Mouse (Mus musculus) naive thymus-derived CD4-positive, alpha-beta T cell, adult 5 months (primary cell): ENCODE measurements around the gene Rnf31. TPM values are rescaled to one million over a fixed set of nuclear protein-coding genes. Genes with fewer than 3 reads are reported as not detected.

Experiments
- polyA plus RNA-seq: library from polyadenylated mRNA; unstranded; fragments of 100-300 nt; shearing (Covaris generic); gene quantifications from one replicate; pipeline ENCODE4 v1.2.1, GENCODE M21; 2017

Gene Rnf31
- 45.9 TPM for polyA plus RNA-seq

DNA sequence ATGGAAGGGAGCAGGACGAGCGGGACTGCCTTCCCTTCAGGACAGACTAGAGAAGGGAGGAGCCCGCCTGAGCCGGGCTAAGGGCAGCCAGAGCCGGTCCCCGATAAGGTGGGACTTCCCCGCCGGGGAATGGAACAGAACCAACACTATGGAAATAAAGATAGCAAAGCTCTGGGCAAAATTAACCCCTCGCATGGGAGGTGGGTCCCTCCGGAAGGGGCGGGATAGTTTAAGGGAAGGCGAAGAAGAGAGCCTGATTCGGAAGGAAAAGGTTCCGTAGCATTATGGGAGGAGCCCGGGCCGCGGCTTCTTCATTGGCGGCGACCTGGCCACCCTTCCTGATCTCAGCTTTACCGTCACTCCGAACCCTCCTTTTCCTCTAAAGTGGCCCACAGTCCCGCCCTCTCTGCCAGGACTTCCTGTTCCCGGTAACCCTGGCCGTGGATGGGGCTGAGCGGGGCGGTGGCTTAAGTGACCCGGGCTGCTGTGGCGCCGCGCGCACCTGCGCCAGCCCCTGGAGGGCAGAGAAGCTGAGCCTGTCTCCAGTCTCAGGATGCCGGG is at the start of gene Rnf31:
Gene Rnf31 (plus strand): TSS at position 378 of the 561 bp plus-strand sequence.

DNA sequence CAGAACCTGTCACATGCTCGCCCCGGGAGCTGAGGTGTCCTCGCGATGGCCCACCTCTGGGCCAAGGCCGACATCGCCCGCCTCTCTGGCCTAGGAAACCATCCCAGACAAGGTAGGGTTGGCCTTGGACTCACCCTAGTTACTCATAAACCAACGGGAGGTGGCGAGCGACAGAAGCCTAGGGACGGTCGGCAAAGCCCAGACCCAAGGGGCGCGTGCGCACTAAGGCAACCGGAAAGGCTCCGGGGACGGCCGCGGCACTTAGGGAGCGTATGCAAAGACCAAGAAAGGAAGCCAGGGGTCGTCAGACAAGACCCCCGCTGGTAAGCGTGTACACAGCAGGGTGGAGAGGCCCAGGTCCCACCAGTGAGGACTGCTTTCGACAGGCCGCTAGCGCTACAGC is 31.7 kb upstream of the Rnf31 start, which contains the start of gene Dcaf11:
Gene Dcaf11 (plus strand): TSS at position 208 of the 403 bp plus-strand sequence.

DNA sequence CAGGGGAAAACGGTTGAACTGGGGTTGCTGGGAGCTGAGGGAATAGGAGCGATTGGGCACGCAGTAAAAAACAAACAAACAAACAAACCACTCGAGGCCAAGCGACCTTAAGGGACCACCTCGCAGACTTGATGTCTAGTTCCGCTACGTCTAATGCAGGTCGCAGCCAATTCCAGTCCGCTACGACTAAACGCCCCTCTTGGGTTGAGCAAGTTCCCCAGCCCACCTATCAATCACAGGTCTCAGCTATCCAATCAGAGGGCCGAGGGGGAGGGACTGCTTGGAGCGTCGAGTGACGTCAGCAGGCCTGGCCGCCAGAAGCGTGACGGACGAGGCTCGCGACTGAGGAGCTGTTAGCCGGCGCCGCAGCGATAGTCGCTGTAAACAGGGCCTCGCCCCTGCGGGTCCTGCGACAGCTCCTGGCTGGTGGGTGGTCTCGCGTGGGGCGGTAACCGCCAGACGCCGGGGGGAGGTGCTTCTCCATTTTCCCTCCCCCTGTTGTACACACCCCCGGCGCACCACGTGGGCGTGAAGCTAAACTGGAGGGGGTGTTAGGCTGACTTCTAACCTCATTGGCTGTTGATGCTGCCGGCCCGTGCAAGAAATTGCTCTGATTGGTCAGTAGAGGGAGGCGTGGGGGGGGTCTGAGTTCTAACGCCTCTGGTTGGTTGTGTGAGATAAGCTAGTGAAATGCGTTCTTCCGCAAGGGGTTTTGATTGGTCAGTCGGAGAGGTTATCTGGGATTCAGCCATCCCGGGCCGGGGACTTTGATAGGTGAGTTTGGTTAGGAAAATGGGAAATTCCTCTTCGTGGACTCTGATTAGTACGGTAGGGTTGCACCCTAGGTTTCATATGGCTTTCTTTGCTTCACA is 31.1 kb upstream of the Rnf31 start, which contains the start of gene A730061H03Rik:
Gene A730061H03Rik (minus strand): TSS at position 205 of the 872 bp plus-strand sequence.

DNA sequence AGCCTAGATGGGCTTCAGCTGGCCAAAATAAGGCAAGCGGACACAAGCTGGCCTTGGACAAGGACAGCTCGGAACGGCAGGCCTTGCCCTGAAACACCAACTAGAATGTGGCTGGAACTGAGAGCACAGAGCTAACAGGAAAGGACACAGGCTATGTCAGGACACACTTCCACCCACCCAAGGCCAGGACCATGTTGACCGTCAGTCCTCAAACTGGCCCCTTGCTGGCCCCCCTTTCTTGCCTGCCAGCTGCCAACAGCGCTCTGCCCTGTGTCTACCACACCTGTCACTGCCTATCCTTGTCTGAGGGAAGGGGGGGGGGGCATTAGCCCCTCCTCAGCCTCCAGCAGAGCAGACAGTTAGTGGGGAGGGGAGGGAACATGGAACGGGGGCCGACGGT is 16.2 kb upstream of the Rnf31 start, which contains the start of gene Fitm1:
Gene Fitm1 (plus strand): TSS at position 316 of the 400 bp plus-strand sequence.

DNA sequence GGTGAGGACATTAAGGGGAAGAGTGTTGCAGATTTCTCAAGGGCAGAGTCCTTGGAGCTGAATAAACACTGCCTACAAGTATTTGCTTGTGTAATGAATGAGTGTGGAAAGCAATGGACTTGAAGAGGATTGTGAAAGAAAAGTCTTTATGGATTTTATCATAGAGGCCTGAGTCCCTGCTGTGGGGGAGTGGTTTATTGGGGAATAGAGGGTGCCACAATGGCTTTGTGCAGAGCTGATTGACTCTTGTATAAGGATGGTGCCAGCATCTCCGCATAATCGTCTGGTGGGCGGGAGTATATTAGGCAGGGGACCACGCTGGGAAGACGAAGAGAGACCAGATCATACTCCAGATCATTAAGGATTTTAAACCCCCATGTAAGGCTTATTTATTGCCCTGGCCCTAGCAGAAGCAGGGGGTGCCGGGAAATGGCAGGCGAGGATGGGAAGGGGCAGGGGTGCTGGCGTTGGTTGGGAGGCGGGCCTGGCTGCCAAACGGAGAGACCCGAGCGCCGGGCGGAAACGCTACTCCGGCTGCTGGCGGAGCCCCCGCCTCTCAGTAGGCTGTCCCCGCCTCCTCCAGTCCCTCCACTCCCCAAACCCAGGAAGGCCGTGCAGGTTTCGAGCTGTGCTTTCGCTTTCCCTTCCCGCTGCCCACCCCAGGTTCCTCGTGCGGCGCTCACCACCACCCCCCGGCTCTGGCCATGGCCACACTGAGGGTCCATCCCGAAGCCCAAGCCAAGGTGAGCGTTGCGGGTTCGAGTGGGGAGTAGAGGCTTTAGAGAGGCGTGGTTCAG is 13.4 kb upstream of the Rnf31 start, which contains the start of gene Psme1:
Gene Psme1 (plus strand): TSS at position 253 of the 797 bp plus-strand sequence.

DNA sequence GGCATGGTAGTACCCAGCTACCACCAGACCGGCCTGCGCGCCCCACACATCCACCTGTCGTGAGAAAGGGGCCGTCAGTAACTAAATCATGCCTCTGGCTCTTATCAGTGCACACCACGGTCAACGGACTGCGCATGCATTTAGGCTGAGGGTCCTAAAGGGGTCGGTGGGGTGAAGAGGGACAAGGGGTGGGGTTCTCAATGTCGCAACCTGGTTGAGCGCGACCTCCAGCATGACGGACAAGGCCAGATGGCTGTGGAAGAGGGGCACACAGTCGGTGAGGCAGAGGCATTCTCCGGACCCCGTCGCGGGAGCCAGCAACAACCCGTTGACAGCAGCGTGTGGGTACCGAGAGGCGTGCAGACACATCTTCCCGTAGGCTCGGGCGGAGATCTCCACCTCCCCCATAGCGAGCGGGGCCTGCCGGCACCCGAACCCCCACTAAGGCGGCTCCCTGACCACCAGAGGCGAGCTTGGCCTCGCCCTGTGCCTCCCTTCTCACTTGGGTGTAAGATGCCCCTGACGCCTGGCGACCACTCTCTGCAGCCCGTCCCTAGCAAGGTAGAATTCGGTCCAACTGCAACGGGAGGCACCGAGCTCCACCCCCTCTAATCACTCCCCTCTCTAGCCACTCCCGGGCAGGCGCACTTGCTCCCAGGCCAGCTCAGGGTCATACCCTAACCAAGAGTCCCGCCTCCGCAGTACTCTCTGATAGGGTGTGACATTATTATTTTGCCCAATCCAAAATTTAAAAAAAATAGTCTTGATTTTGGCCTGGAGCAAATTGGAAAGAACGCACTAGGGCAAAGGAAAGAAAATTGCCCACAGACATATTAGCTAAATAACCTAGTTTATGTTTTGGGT is 6.6 kb upstream of the Rnf31 start, which contains the start of gene Emc9:
Gene Emc9 (minus strand): TSS at position 601 of the 864 bp plus-strand sequence.

DNA sequence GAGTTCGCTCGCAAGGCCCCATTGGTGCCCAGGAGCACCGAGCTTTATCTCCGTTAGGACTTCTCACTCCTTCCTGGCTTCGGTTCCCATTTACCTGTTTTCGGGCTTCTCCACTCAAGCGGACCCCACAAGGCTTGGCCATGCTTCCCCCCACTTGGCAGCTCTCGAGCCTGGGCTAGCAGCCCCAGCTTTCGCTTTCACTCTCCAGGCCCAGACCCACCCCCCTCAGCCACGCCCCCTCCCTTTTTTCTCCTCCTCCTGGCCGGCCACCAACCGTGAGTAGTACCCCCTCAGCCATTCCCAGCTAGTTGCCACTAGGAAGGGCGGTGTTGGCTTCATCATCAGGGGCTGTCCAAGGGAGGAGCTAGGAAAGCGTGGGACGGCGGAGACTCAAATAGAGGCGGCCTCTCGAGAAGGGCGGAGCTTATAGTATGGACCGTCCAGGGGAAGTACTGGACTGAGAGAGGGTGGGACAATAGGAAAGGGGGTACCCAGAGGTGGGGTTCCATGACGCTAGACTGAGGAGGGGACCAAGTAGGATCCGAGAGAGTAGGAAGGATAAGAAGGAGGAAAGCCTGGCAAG is 669 bp upstream of the Rnf31 start, which contains the start of gene Psme2:
Gene Psme2 (minus strand): TSS at position 366 of the 583 bp plus-strand sequence.

DNA sequence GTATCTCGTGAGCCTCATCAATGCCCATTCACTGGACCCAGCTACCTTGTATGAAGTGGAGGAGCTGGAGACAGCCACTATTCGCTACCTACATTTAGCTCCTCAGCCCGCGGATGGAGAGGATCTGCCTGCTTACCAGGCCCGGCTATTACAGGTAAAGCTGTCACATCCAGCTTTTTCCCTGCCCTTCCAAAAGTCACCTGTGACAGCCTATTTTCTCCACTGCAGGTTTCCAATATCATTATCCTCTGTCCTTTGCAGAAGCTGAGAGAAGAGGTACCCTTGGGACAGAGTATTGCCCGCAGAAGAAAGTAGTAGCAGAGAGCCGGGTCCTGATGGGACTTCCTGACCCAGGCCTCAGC is 11.7 kb downstream of the Rnf31 start, which contains the start of gene Irf9:
Gene Irf9 (plus strand): TSS at position 301 of the 362 bp plus-strand sequence.

DNA sequence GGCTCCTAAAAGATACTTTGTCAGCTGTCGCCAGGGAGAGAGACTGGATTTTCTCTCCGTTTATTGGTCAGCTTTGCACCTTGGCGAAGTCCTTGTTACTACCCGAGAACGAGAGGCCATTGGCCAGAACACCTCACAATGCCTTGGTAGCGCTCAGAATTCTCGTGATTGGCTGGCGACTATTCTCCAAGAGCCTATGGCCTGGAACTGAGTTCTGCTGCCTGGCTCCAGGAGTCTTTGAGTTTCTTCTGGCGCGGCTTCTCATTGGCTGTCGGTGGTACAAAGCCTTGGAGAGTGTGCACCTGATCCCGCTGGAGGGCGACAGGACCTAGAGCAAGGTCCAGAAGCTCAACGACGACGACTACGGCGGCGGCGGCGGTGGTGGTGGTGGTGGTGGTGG is 26.3 kb downstream of the Rnf31 start, which contains the start of gene Rec8:
Gene Rec8 (plus strand): TSS at position 216 of the 400 bp plus-strand sequence.

DNA sequence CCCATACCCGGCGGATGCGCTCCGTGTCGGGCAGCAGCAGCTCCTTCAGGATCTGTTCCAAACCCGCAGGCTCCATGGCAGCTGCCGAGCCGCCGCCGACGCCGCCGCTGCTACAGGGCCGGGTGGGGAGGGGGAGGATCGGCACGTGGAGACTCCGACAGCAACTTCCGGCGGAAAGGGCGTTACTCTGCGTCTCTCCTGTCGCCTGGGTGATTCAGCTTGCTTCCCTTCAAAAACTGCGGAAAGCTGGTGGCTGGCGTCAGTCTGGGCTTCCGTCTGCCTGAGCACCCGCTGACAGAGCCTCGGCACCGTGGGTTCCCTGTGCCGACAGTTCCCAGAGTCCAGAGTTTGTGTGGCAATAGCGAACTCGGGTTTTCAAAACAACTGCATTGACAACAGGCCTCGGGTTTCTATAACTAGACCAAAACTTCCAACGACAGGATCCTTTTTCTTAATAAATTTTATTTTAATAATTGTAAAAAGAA is 44.1 kb downstream of the Rnf31 start, which contains the start of gene Ipo4:
Gene Ipo4 (minus strand): TSS at position 435 of the 485 bp plus-strand sequence.

DNA sequence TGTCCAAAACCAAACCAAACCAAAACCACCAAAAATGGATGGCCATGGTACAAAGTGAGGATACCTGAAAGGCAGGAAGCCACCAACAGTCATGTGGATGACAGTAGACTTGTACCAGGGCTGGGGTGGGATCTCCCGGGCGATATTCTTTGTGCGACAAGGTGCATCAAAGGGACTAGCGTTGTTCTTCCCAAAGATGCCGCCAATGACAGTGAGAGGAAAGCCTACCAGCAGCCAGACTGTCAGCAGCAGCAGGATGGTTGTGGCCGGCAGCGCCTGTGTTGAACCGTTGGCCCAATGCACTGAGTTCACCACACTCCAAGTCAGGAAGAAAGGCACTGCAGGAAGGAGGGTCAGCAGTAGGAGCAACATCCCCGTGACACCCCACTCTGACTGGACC is 46.3 kb downstream of the Rnf31 start, which contains the start of gene Gm49378:
Gene Gm49378 (minus strand): TSS at position 101 of the 400 bp plus-strand sequence.

DNA sequence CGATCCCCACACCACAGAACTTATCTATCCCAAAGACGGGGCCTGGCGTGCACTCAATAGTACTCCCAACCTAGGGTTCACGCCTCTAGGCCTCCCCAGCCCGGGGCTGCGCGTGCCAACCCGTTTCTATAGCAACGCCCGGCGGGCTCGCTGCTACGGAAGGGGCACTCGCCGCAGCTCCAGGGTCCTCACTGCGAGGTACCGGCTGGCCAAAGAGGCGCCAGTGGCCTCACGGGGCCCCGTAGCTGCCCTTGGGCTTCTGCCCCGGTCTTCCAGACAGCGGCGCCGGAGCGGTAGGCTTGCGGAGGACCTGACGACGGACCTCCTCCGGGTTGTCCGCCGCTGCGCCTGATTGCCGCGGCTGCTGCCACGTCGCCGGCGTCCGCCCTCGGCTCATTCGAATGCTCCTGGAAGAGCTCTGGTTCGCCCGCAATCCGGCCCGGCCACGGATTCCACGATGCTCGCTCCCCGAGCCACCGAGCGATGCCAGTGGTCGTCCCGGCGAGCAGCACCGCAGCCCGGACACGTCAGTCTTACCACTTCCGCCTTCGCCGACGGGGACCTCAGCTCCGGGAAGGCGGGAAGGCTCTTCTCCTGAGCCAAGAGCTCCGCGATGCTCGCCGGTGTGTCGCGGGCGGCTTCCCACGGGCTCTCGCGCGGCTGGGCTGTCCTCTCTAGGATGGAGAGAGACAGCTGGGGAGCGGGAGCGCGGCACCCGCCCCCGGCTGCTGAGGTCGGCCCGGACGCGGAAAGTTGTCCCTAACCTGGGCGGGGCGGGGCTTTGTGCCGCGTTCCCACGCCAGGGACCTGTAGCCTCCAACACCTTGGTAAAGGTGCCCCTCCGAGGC is 51.8 kb downstream of the Rnf31 start, which contains the start of gene Tm9sf1:
Gene Tm9sf1 (minus strand): TSS at position 747 of the 848 bp plus-strand sequence.

DNA sequence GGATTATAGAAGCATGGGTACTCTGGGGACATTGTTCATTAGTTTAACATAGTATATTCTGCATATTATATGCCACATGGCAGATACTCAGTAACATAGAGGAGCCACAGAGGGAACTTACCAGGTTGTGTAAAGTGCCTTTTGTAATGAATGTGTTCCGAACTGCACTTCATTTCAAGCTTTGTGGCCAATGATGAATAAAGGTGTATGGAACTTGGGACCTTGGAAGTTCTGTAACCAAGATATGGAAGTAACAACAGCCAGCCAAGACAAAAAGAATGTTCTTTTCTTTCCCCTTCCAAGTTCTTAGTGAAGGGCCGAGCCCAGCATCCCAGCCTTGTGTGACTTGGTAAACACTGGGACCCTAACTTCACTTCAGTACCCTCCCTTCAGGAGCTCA is 58.4 kb downstream of the Rnf31 start, which contains the start of gene Tssk4:
Gene Tssk4 (plus strand): TSS at position 301 of the 400 bp plus-strand sequence.

Other genes starting within 250 kb of the Rnf31 start
- gene Dhrs4, start 113.0 kb upstream of the Rnf31 start, polyA plus RNA-seq, result 29.8 TPM
- not detected for gene Carmil3, start 101.1 kb upstream of the Rnf31 start, polyA plus RNA-seq
- gene Cpne6, start 81.3 kb upstream of the Rnf31 start, polyA plus RNA-seq, result not detected
- not detected for gene Nrl, start 66.7 kb upstream of the Rnf31 start, polyA plus RNA-seq
- 15.0 TPM for gene Pck2, start 51.4 kb upstream of the Rnf31 start, polyA plus RNA-seq
- gene Dcaf11, start 31.7 kb upstream of the Rnf31 start, polyA plus RNA-seq, result 135 TPM
- gene A730061H03Rik, start 31.3 kb upstream of the Rnf31 start, polyA plus RNA-seq, result 7.1 TPM
- gene Fitm1, start 16.1 kb upstream of the Rnf31 start, polyA plus RNA-seq, result not detected
- 681 TPM for gene Psme1, start 13.6 kb upstream of the Rnf31 start, polyA plus RNA-seq
- 30.4 TPM for gene Emc9, start 6.4 kb upstream of the Rnf31 start, polyA plus RNA-seq
- 378 TPM for gene Psme2, start 595 bp upstream of the Rnf31 start, polyA plus RNA-seq
- gene Irf9, start 11.9 kb downstream of the Rnf31 start, polyA plus RNA-seq, result 142 TPM
- 1.1 TPM for gene Rec8, start 26.3 kb downstream of the Rnf31 start, polyA plus RNA-seq
- gene Ipo4, start 44.2 kb downstream of the Rnf31 start, polyA plus RNA-seq, result 55.1 TPM
- gene Gm49378, start 46.2 kb downstream of the Rnf31 start, polyA plus RNA-seq, result 0.66 TPM
- gene Tm9sf1, start 52.1 kb downstream of the Rnf31 start, polyA plus RNA-seq, result 58.5 TPM
- gene Tssk4, start 58.5 kb downstream of the Rnf31 start, polyA plus RNA-seq, result 1.1 TPM
- gene Mdp1, start 68.8 kb downstream of the Rnf31 start, polyA plus RNA-seq, result 65.6 TPM
- 34.7 TPM for gene Gmpr2, start 80.2 kb downstream of the Rnf31 start, polyA plus RNA-seq
- 214 TPM for gene Nedd8, start 80.4 kb downstream of the Rnf31 start, polyA plus RNA-seq
- gene Tinf2, start 90.1 kb downstream of the Rnf31 start, polyA plus RNA-seq, result 156 TPM
- not detected for gene Tgm1, start 122.2 kb downstream of the Rnf31 start, polyA plus RNA-seq
- 109 TPM for gene Rabggta, start 130.6 kb downstream of the Rnf31 start, polyA plus RNA-seq
- gene Dhrs1, start 154.0 kb downstream of the Rnf31 start, polyA plus RNA-seq, result 18.4 TPM
- gene Nop9, start 154.0 kb downstream of the Rnf31 start, polyA plus RNA-seq, result 35.8 TPM
- not detected for gene Cideb, start 166.8 kb downstream of the Rnf31 start, polyA plus RNA-seq
- gene Ltb4r2, start 169.7 kb downstream of the Rnf31 start, polyA plus RNA-seq, result not detected
- not detected for gene Ltb4r1, start 174.3 kb downstream of the Rnf31 start, polyA plus RNA-seq
- not detected for gene Adcy4, start 192.4 kb downstream of the Rnf31 start, polyA plus RNA-seq
- gene Ripk3, start 197.2 kb downstream of the Rnf31 start, polyA plus RNA-seq, result 61.2 TPM
- not detected for gene Nfatc4, start 231.4 kb downstream of the Rnf31 start, polyA plus RNA-seq